Mouse (Mus musculus): ENCODE data around the gene Neto2. TPM values are rescaled to one million over a fixed set of nuclear protein-coding genes. Genes with fewer than 3 reads are reported as not detected.
A peak's percentile ranks its signal among the peaks of the same experiment; 100 is the strongest.
"Not testable (repeated sequence)": the region's sequence is repeated elsewhere in the genome, so short reads cannot be mapped to it uniquely, and the experiment has no call there.

Neto2 gene
- total and polyA plus RNA-seq, 2 experiments from 2014 or later: 51.7 to 111 TPM

DNA sequence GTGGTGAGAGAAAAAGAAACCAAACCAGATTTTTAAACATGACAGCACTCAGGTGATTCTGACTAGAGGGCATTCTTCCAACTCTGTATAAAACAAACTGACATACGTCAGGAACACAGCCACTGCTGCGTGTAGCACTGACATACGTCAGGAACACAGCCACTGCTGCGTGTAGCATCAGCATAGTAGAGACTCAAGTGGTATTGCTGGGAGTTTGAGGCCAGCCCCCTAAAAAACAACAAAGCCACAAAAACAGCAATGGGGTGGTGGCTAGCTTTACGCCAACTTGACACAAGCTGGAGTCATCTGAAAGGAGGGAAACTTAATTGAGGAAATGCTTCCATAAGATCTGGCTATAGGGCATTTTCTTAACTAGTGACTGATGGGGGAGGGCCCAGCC is 77.5 kb downstream of the Neto2 start:
- Histone ChIP-seq H3K4me2 (ENCODE audit: low read depth, low read length) (no peak overlapping the region), H3K9me3 (ENCODE audit: low read length) (no peaks in the 10 kb centered on the region), H3K9ac (replicated peaks; ENCODE audit: low read length) (no peak overlapping the region), H3K4me3 (ENCODE audit: low read length) (no peak overlapping the region), H3K27ac (no peak overlapping the region), H3K4me1 (ENCODE audit: insufficient read depth, low read length) (no peaks in the 10 kb centered on the region), H3K36me3 (ENCODE audit: insufficient read depth, low read length) (no peaks in the 10 kb centered on the region), H3K27me3 (ENCODE audit: insufficient read depth, low read length) (no peaks in the 10 kb centered on the region)
- DNase-seq (ENCODE audit: low spot score) (no peak), ATAC-seq (no peak)
- 86% methylated on average over 5 of the region's 5 CpGs for WGBS
- TF ChIP-seq CTCF (IDR thresholded peaks at IDR 0.05; ENCODE audit: low read depth): no peak

- DNase-seq (ENCODE audit: low spot score): no peak
- Histone ChIP-seq H3K9ac (replicated peaks; ENCODE audit: low read length) (no peak overlapping the region), H3K4me1 (ENCODE audit: insufficient read depth, low read length) (no peaks in the 10 kb centered on the region), H3K4me2 (ENCODE audit: low read depth, low read length) (no peak overlapping the region), H3K4me3 (ENCODE audit: low read length) (no peak overlapping the region), H3K36me3 (ENCODE audit: insufficient read depth, low read length) (no peaks in the 10 kb centered on the region), H3K27ac (no peak overlapping the region), H3K27me3 (ENCODE audit: insufficient read depth, low read length) (no peaks in the 10 kb centered on the region), H3K9me3 (ENCODE audit: low read length) (no peaks in the 10 kb centered on the region)
- TF ChIP-seq CTCF (IDR thresholded peaks at IDR 0.05; ENCODE audit: low read depth): no peak
- ATAC-seq: no peak
- WGBS: 86% methylated on average over 3 of the region's 3 CpGs
Observed at GRCm38 (mm10) chr8:85618789-85619188, 81.9 kb downstream of the Neto2 start.

DNA sequence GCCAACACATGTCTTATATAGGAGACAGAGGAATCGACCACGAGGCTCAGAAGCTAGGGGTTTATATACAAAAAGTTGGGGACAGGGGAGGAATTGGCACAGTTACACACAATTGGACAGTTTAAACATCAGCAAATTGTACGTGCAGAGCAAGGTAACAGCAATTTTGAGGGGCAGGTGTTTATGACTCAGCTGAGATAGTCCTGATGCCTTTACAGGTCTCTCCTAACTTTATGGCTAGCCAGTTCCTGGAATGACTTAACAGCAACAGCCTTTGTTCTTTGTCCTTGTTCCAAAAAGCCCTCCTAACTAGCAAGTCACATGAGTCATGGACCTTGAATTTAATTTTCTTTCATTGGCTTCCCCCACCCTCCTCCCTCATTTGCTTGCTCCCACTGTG is 83.6 kb downstream of the Neto2 start:
- H3K27ac ChIP-seq; H3K9ac ChIP-seq (replicated peaks; ENCODE audit: low read length); H3K4me1 ChIP-seq (ENCODE audit: insufficient read depth, low read length); DNase-seq (ENCODE audit: low spot score); ATAC-seq; H3K27me3 ChIP-seq (ENCODE audit: insufficient read depth, low read length); H3K9me3 ChIP-seq (ENCODE audit: low read length); H3K36me3 ChIP-seq (ENCODE audit: insufficient read depth, low read length); H3K4me3 ChIP-seq (ENCODE audit: low read length); H3K4me2 ChIP-seq (ENCODE audit: low read depth, low read length): not testable (repeated sequence)
- WGBS: 96% methylated on average over 3 of the region's 3 CpGs

- no peaks in the 10 kb centered on the region for H3K27me3 ChIP-seq (ENCODE audit: insufficient read depth, low read length)
- H3K9ac ChIP-seq (replicated peaks; ENCODE audit: low read length): no peak overlapping the region
- no peak for TF ChIP-seq CTCF (IDR thresholded peaks at IDR 0.05; ENCODE audit: low read depth)
- H3K4me3 ChIP-seq (ENCODE audit: low read length): no peak overlapping the region
- H3K4me1 ChIP-seq (ENCODE audit: insufficient read depth, low read length): no peaks in the 10 kb centered on the region
- H3K36me3 ChIP-seq (ENCODE audit: insufficient read depth, low read length): no peaks in the 10 kb centered on the region
- no peak overlapping the region for H3K4me2 ChIP-seq (ENCODE audit: low read depth, low read length)
- H3K27ac ChIP-seq: no peak overlapping the region
- DNase-seq (ENCODE audit: low spot score): no peak
- WGBS: 96% methylated on average over 2 of the region's 2 CpGs
- ATAC-seq: no peak
- H3K9me3 ChIP-seq (ENCODE audit: low read length): no peaks in the 10 kb centered on the region
Observed at GRCm38 (mm10) chr8:85608836-85609235, 91.9 kb downstream of the Neto2 start.

DNA sequence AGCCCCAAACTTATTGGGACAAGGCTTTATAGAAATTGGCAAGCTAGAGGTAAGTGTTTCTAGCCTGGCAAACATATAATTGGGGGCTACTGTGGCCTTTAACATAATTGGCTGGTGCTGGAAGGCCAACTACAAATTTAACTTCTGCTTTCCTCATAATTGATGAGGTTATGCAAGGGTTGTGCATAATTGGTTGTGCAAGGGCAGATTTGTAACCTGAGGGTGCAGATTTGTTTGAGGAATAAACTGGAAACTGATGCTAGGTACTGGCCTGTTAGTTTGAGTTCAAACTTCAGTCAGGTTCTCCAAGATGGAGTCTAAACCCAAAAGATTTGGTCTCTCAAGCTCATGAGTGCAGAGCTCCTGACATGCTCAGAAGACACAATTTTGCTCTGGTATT is 92.9 kb downstream of the Neto2 start:
- H3K4me3 ChIP-seq (ENCODE audit: low read length): no peak overlapping the region
- ATAC-seq (no peak), DNase-seq (ENCODE audit: low spot score) (no peak)
- no peak overlapping the region for H3K9ac ChIP-seq (replicated peaks; ENCODE audit: low read length)
- no peak overlapping the region for H3K27ac ChIP-seq
- H3K36me3 ChIP-seq (ENCODE audit: insufficient read depth, low read length): no peaks in the 10 kb centered on the region
- H3K9me3 ChIP-seq (ENCODE audit: low read length): no peaks in the 10 kb centered on the region
- H3K4me2 ChIP-seq (ENCODE audit: low read depth, low read length): no peak overlapping the region
- no peaks in the 10 kb centered on the region for H3K4me1 ChIP-seq (ENCODE audit: insufficient read depth, low read length)
- TF ChIP-seq CTCF (IDR thresholded peaks at IDR 0.05; ENCODE audit: low read depth): no peak
- H3K27me3 ChIP-seq (ENCODE audit: insufficient read depth, low read length): no peaks in the 10 kb centered on the region

DNA sequence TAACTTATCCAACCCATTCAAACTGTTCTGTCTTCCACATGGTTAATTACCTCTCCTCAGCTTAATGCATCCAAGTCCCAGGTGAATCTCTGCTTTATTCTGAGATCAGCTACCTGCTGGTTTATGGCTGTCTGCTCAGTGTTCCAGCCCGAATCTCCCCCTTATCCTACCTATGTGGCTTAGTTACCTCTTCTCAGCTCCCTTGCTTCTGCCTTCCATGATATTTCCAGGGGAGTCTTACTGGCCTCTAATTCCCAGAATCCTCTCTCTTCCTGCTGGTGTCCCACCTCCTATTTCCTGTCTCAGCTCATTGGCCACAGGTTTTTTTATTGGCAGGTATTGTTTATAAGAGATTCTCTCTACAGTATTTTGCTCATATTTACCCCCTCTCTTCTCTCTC is 93.8 kb downstream of the Neto2 start:
- ATAC-seq (no peak), DNase-seq (ENCODE audit: low spot score) (peak; percentile 28)
- Histone ChIP-seq H3K9me3 (ENCODE audit: low read length) (no peaks in the 10 kb centered on the region), H3K27ac (no peak overlapping the region), H3K27me3 (ENCODE audit: insufficient read depth, low read length) (no peaks in the 10 kb centered on the region), H3K36me3 (ENCODE audit: insufficient read depth, low read length) (no peaks in the 10 kb centered on the region), H3K4me1 (ENCODE audit: insufficient read depth, low read length) (no peaks in the 10 kb centered on the region), H3K4me3 (ENCODE audit: low read length) (no peak overlapping the region), H3K4me2 (ENCODE audit: low read depth, low read length) (no peak overlapping the region), H3K9ac (replicated peaks; ENCODE audit: low read length) (no peak overlapping the region)
- no peak for TF ChIP-seq CTCF (IDR thresholded peaks at IDR 0.05; ENCODE audit: low read depth)
- WGBS: 79% methylated on average over 1 of the region's 1 CpGs

GRCm38 (mm10) chr8:85606561-85606960 is 94.2 kb downstream of the Neto2 start:
- TF ChIP-seq CTCF (IDR thresholded peaks at IDR 0.05; ENCODE audit: low read depth): no peak
- Histone ChIP-seq H3K4me2 (ENCODE audit: low read depth, low read length) (no peak overlapping the region), H3K9ac (replicated peaks; ENCODE audit: low read length) (no peak overlapping the region), H3K4me3 (ENCODE audit: low read length) (no peak overlapping the region), H3K27ac (no peak overlapping the region), H3K9me3 (ENCODE audit: low read length) (no peaks in the 10 kb centered on the region), H3K36me3 (ENCODE audit: insufficient read depth, low read length) (no peaks in the 10 kb centered on the region), H3K27me3 (ENCODE audit: insufficient read depth, low read length) (no peaks in the 10 kb centered on the region), H3K4me1 (ENCODE audit: insufficient read depth, low read length) (no peaks in the 10 kb centered on the region)
- ATAC-seq (no peak), DNase-seq (ENCODE audit: low spot score) (no peak)
- WGBS: 86% methylated on average over 3 of the region's 3 CpGs
